Mouse (Mus musculus) liver, embryonic 14.5 days (tissue): ENCODE measurements around the gene Cntd1. TPM values are rescaled to one million over a fixed set of nuclear protein-coding genes. Genes with fewer than 3 reads are reported as not detected.

ENCODE experiments used
- ATAC-seq: fragments of 200-750 bp; cut with Nextera tagmentation; 2 replicates; pipeline ENCODE4 v1.8.0; 2017; ENCODE audit warnings: moderate number of reproducible peaks, mild to moderate bottlenecking, moderate library complexity; ENCODE audit not compliant: insufficient read depth
- DNase-seq, 3 experiments: peaks; one replicate each; pipeline ENCODE4 v3.0.0-alpha.2; 2012 to 2013; ENCODE audit warnings: low read depth in 3 of 3, low spot score in 3 of 3
- H3K27ac ChIP-seq: fragments of 300-500 bp; sonication (generic); 2 replicates; pipeline ENCODE4 v1.5.1; 2014; ENCODE audit warnings: moderate library complexity, mild to moderate bottlenecking, control low read depth, inconsistent platforms
- H3K27me3 ChIP-seq: fragments of 300-500 bp; sonication (generic); 2 replicates; pipeline ENCODE4 v1.6.1; 2014; ENCODE audit warnings: mild to moderate bottlenecking, low read length, moderate library complexity; ENCODE audit not compliant: control insufficient read depth, insufficient read depth
- H3K36me3 ChIP-seq: fragments of 300-500 bp; sonication (generic); replicated peaks from 2 replicates; pipeline ENCODE4 v1.6.1; 2014; ENCODE audit warnings: low read depth; ENCODE audit not compliant: control insufficient read depth, insufficient read depth
- H3K4me1 ChIP-seq, 2 experiments: fragments of 200-500 bp in 1 of 2; fragments of 300-500 bp in 1 of 2; sonication (generic) in 1 of 2; replicated peaks; 2 replicates each; pipeline ENCODE4 v1.6.1; 2012 to 2014; ENCODE audit warnings: antibody characterized with exemption in 1 of 2, inconsistent platforms in 1 of 2, low read length in 1 of 2; ENCODE audit not compliant: control insufficient read depth in 2 of 2, insufficient read depth in 2 of 2
- H3K4me2 ChIP-seq: fragments of 300-500 bp; sonication (generic); 2 replicates; pipeline ENCODE4 v1.6.1; 2014; ENCODE audit warnings: low read depth, mild to moderate bottlenecking, control low read depth, moderate library complexity
- H3K4me3 ChIP-seq, 2 experiments: fragments of 200-500 bp in 1 of 2; fragments of 300-500 bp in 1 of 2; sonication (generic) in 1 of 2; 2 replicates each; pipeline ENCODE4 v1.5.1; 2012 to 2014; ENCODE audit warnings: low read depth in 2 of 2, low read length in 2 of 2, mild to moderate bottlenecking in 2 of 2, control low read depth in 1 of 2, inconsistent platforms in 1 of 2, moderate library complexity in 1 of 2; ENCODE audit not compliant: insufficient read depth in 1 of 2
- H3K9ac ChIP-seq: fragments of 300-500 bp; sonication (generic); replicated peaks from 2 replicates; pipeline ENCODE4 v1.6.1; 2014; ENCODE audit warnings: mild to moderate bottlenecking, control low read depth, moderate library complexity
- H3K9me3 ChIP-seq: fragments of 300-500 bp; sonication (generic); 2 replicates; pipeline ENCODE4 v1.6.1; 2016; ENCODE audit warnings: low read length, mixed read lengths; ENCODE audit not compliant: control insufficient read depth
- CTCF ChIP-seq: IDR thresholded peaks from 2 replicates; pipeline ENCODE4 v1.5.1; 2016; ENCODE audit warnings: antibody characterized with exemption, low read depth, control low read depth
- EP300 ChIP-seq: IDR thresholded peaks from 2 replicates; pipeline ENCODE4 v1.6.1; 2016; ENCODE audit warnings: antibody characterized with exemption, low read depth
- WGBS: fragments of 180-500 bp; shearing (Covaris S2); extraction: QIAGEN DNeasy Blood & Tissue Kit; methylation state at CpG from one replicate; pipeline ENCODE4 v1.1.7; 2014; ENCODE audit not compliant: insufficient replicate concordance; 5-methylcytosine and 5-hydroxymethylcytosine counted together
- polyA plus RNA-seq, 2 experiments: library from polyadenylated mRNA; depleted of rRNA in 1 of 2; stranded (reverse) in 1 of 2; unstranded in 1 of 2; fragments of >200 nt; fragmentation: Nextera tagmentation in 1 of 2; extraction: Ambion mirVana in 1 of 2; gene quantifications; 2 replicates each; pipeline versions ENCODE4 v1.2.1 to v1.2.3; 2012 to 2014

Gene Cntd1
- polyA plus RNA-seq, 2 experiments: 0.68 to 0.72 TPM

DNA sequence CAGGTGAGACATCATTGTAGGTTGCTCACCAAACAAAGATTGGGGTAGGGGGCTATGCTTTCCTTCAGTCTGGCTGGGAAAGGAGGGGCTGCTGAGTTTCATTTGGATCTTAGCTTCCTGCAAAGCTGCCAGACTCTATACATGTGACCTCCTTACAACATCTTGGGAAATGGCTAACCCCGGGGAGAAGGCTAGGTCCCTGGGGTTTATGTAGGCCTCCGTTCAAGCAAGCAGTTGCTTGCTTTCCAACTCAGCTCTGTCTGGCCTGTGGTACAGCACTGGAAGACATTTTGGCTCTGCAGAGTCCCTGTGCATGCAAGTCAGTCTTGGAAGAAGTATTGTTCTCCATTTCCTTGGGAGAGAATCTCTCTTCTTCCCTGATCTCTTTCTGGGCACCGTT, 53.7 kb downstream of the Cntd1 start:
- H3K4me3 ChIP-seq: no peak overlapping the region
- no peaks in the 10 kb centered on the region; the same call in 1 of the 2 replicates for H3K36me3 ChIP-seq
- TF ChIP-seq EP300: no peak
- no peak for TF ChIP-seq CTCF
- H3K9me3 ChIP-seq: no peaks in the 10 kb centered on the region
- H3K4me2 ChIP-seq: no peak overlapping the region
- H3K27me3 ChIP-seq: no peaks in the 10 kb centered on the region
- 66% methylated on average over 3 of the region's 3 CpGs for WGBS
- peaks cover 0 to under 1% of the 10 kb centered on the region in 2 experiments; a peak in 2 of 4 replicates for H3K4me1 ChIP-seq
- no peak overlapping the region for H3K9ac ChIP-seq
- no peak for ATAC-seq
- DNase-seq: no peak
- no peak overlapping the region for H3K27ac ChIP-seq

DNA sequence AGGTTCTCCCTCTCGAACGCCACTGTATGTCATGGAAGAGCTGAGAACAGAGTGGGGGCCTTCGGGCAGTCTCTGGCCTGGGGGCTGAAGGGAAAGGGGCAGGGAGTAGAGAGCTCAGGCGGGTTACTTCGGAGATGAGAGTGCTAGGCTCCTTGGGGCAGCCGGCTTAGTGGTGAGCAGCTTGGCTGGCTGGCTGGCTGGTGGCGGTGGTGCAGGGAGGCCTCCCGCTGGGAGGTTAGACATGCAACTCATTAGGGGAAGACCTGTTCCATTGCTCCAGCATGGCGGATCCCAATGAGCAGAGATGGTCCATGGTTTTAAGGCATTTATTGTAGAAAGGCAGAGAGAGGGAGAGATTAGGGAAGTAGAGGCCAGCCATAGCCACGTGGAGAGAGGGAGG, 55.2 kb downstream of the Cntd1 start:
- no peak overlapping the region for H3K27ac ChIP-seq
- ATAC-seq (no peak), DNase-seq (no peak)
- no peak overlapping the region for H3K9ac ChIP-seq
- WGBS: 58% methylated on average over 10 of the region's 10 CpGs
- TF ChIP-seq EP300: no peak
- no peak for TF ChIP-seq CTCF
- no peak overlapping the region for H3K4me2 ChIP-seq
- no peak overlapping the region for H3K4me3 ChIP-seq
- peaks cover 3 to 12% of the 10 kb centered on the region in 2 experiments for H3K4me1 ChIP-seq
- H3K27me3 ChIP-seq: no peaks in the 10 kb centered on the region
- H3K36me3 ChIP-seq: no peaks in the 10 kb centered on the region
- no peaks in the 10 kb centered on the region for H3K9me3 ChIP-seq

- Histone ChIP-seq H3K36me3 (no peaks in the 10 kb centered on the region), H3K4me1 (peaks cover 3 to 12% of the 10 kb centered on the region in 2 experiments), H3K9ac (no peak overlapping the region), H3K4me3 (no peak overlapping the region), H3K9me3 (no peaks in the 10 kb centered on the region), H3K4me2 (no peak overlapping the region), H3K27me3 (no peaks in the 10 kb centered on the region), H3K27ac (no peak overlapping the region)
- TF ChIP-seq EP300 (no peak), CTCF (no peak)
- no peak for ATAC-seq
- no peak for DNase-seq
- WGBS: 38% methylated on average over 6 of the region's 6 CpGs
Measured at GRCm38 (mm10) chr11:101334516-101334915, 55.7 kb downstream of the Cntd1 start.

DNA sequence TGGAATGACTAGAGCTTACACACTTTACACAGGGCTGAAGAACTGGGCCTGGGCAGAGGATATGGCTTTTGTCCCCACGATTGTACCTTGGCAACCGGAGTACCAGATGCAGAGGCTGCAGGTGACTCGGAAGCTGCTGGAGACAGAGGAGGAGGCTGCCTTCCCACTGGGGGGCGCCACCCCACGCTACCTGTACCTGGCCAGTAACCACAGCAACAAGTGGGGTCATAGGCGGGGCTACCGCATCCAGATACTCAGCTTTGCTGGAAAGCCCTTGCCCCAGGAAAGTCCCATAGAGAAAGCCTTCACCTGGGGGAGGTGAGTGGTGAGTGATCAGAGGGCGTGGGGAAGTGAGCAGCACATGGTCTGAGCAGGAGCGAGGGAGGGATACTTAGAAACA, 56.9 kb downstream of the Cntd1 start:
- DNase-seq (no peak), ATAC-seq (no peak)
- Histone ChIP-seq H3K27me3 (no peaks in the 10 kb centered on the region), H3K9ac (no peak overlapping the region), H3K4me2 (no peak overlapping the region), H3K4me3 (no peak overlapping the region), H3K27ac (no peak overlapping the region), H3K4me1 (peaks cover 3 to 12% of the 10 kb centered on the region in 2 experiments), H3K9me3 (no peaks in the 10 kb centered on the region), H3K36me3 (no peaks in the 10 kb centered on the region)
- peak; percentile 56 for TF ChIP-seq CTCF
- no peak for TF ChIP-seq EP300
- WGBS: 72% methylated on average over 9 of the region's 9 CpGs

DNA sequence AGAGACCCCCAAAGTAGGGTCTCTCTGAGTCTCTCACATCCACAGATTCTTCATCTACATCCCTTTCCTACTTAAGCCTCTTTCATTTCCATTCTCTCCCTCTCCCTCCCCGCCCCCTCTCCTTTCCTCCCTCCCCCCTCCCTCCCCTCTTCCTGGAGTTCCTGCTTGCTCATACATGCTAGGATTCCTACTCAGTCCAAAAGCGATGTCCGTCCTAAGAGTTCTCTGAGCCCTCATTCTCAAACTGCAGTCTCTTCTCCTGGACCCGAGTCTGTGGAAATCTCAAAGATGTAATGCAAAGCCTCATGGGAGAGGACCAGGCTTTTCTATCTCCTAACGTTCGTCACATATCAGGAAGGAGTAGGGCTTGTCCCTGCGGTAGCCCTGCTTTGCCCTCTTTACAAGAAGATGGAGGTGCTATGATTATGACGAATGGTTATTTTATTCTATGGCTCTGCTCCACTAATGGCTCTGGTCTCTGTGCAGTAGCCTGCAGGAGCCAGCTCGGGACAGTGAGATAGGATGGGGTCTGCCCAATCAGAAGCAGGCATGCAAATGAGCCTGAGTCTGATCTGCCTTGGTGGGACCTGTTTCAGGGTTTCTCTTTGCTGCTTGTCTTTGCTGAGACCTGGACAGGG, 59.4 kb downstream of the Cntd1 start:
- no peak for TF ChIP-seq EP300
- WGBS: 4% methylated on average over 9 of the region's 9 CpGs

More for the DNA sequence above, 59.4 kb downstream of the Cntd1 start:
- H3K27me3 ChIP-seq: no peaks in the 10 kb centered on the region
- H3K36me3 ChIP-seq: no peaks in the 10 kb centered on the region
- peaks cover 3 to 12% of the 10 kb centered on the region in 2 experiments for H3K4me1 ChIP-seq
- peak overlapping the region; percentile 42 for H3K4me2 ChIP-seq
- DNase-seq: peak; percentile 48 to 61 (median 53)
- H3K27ac ChIP-seq: no peak overlapping the region
- ATAC-seq: peak; percentile 85
- H3K9me3 ChIP-seq: no peaks in the 10 kb centered on the region
- no peak overlapping the region for H3K9ac ChIP-seq
- H3K4me3 ChIP-seq: peak overlapping the region in 1 of 2 experiments; percentile 37; a peak in 3 of 4 replicates

Other genes with a start within 250 kb of the Cntd1 start
- 3.4 and 4.0 TPM in 2 replicates for gene Naglu, start 209.0 kb upstream of the Cntd1 start, polyA plus RNA-seq (2012; rRNA removed)
- gene Naglu, start 209.0 kb upstream of the Cntd1 start, polyA plus RNA-seq (2014; fragmentation: Nextera tagmentation; extraction: Ambion mirVana): 4.0 and 4.3 TPM in 2 replicates
- 0.13 and 0.19 TPM in 2 replicates for gene Hsd17b1, start 200.6 kb upstream of the Cntd1 start, polyA plus RNA-seq (2012; rRNA removed)
- gene Hsd17b1, start 200.6 kb upstream of the Cntd1 start, polyA plus RNA-seq (2014; fragmentation: Nextera tagmentation; extraction: Ambion mirVana): 0.08 and 0.34 TPM in 2 replicates
- 16.2 and 16.7 TPM in 2 replicates for gene Coasy, start 196.4 kb upstream of the Cntd1 start, polyA plus RNA-seq (2012; rRNA removed)
- gene Coasy, start 196.4 kb upstream of the Cntd1 start, polyA plus RNA-seq (2014; fragmentation: Nextera tagmentation; extraction: Ambion mirVana): 17.7 and 19.9 TPM in 2 replicates
- 16.8 and 18.6 TPM in 2 replicates for gene Mlx, start 191.7 kb upstream of the Cntd1 start, polyA plus RNA-seq (2012; rRNA removed)
- 21.9 and 26.8 TPM in 2 replicates for gene Mlx, start 191.7 kb upstream of the Cntd1 start, polyA plus RNA-seq (2014; fragmentation: Nextera tagmentation; extraction: Ambion mirVana)
- gene Psmc3ip, start 183.6 kb upstream of the Cntd1 start, polyA plus RNA-seq (2012; rRNA removed): 7.3 and 16.8 TPM in 2 replicates
- gene Psmc3ip, start 183.6 kb upstream of the Cntd1 start, polyA plus RNA-seq (2014; fragmentation: Nextera tagmentation; extraction: Ambion mirVana): 21.6 and 22.0 TPM in 2 replicates
- gene Retreg3, start 159.1 kb upstream of the Cntd1 start, polyA plus RNA-seq (2012; rRNA removed): 19.3 and 20.4 TPM in 2 replicates
- gene Retreg3, start 159.1 kb upstream of the Cntd1 start, polyA plus RNA-seq (2014; fragmentation: Nextera tagmentation; extraction: Ambion mirVana): 5.3 and 6.7 TPM in 2 replicates
- 12.4 and 13.8 TPM in 2 replicates for gene Tubg1, start 159.1 kb upstream of the Cntd1 start, polyA plus RNA-seq (2012; rRNA removed)
- gene Tubg1, start 159.1 kb upstream of the Cntd1 start, polyA plus RNA-seq (2014; fragmentation: Nextera tagmentation; extraction: Ambion mirVana): 32.0 and 32.4 TPM in 2 replicates
- 0.13 and 0.14 TPM in 2 replicates for gene Tubg2, start 123.1 kb upstream of the Cntd1 start, polyA plus RNA-seq (2012; rRNA removed)
- not detected in 2 replicates for gene Tubg2, start 123.1 kb upstream of the Cntd1 start, polyA plus RNA-seq (2014; fragmentation: Nextera tagmentation; extraction: Ambion mirVana)
- 0.11 and 0.16 TPM in 2 replicates for gene Cntnap1, start 108.5 kb upstream of the Cntd1 start, polyA plus RNA-seq (2012; rRNA removed)
- gene Cntnap1, start 108.5 kb upstream of the Cntd1 start, polyA plus RNA-seq (2014; fragmentation: Nextera tagmentation; extraction: Ambion mirVana): 0.08 TPM in 1 of 2 replicates, not detected in the other
- gene Plekhh3, start 107.7 kb upstream of the Cntd1 start, polyA plus RNA-seq (2012; rRNA removed): 1.1 TPM in 2 replicates
- 1.0 TPM in 2 replicates for gene Plekhh3, start 107.7 kb upstream of the Cntd1 start, polyA plus RNA-seq (2014; fragmentation: Nextera tagmentation; extraction: Ambion mirVana)
- not detected in 2 replicates for gene Ccr10, start 103.6 kb upstream of the Cntd1 start, polyA plus RNA-seq (2012; rRNA removed)
- gene Ccr10, start 103.6 kb upstream of the Cntd1 start, polyA plus RNA-seq (2014; fragmentation: Nextera tagmentation; extraction: Ambion mirVana): not detected in 2 replicates
- gene Ezh1, start 52.5 kb upstream of the Cntd1 start, polyA plus RNA-seq (2012; rRNA removed): 6.8 and 8.8 TPM in 2 replicates
- gene Ezh1, start 52.5 kb upstream of the Cntd1 start, polyA plus RNA-seq (2014; fragmentation: Nextera tagmentation; extraction: Ambion mirVana): 7.9 and 8.1 TPM in 2 replicates
- 15.1 and 17.5 TPM in 2 replicates for gene Ramp2, start 33.0 kb upstream of the Cntd1 start, polyA plus RNA-seq (2012; rRNA removed)
- 19.0 and 19.2 TPM in 2 replicates for gene Ramp2, start 33.0 kb upstream of the Cntd1 start, polyA plus RNA-seq (2014; fragmentation: Nextera tagmentation; extraction: Ambion mirVana)
- gene Vps25, start 25.3 kb upstream of the Cntd1 start, polyA plus RNA-seq (2012; rRNA removed): 35.1 and 36.3 TPM in 2 replicates
- gene Vps25, start 25.3 kb upstream of the Cntd1 start, polyA plus RNA-seq (2014; fragmentation: Nextera tagmentation; extraction: Ambion mirVana): 88.6 and 90.0 TPM in 2 replicates
- 5.3 and 5.4 TPM in 2 replicates for gene Wnk4, start 18.4 kb upstream of the Cntd1 start, polyA plus RNA-seq (2012; rRNA removed)
- gene Wnk4, start 18.4 kb upstream of the Cntd1 start, polyA plus RNA-seq (2014; fragmentation: Nextera tagmentation; extraction: Ambion mirVana): 6.4 and 6.9 TPM in 2 replicates
- 58.7 and 84.8 TPM in 2 replicates for gene Coa3, start 102 bp downstream of the Cntd1 start, polyA plus RNA-seq (2012; rRNA removed)
- gene Coa3, start 102 bp downstream of the Cntd1 start, polyA plus RNA-seq (2014; fragmentation: Nextera tagmentation; extraction: Ambion mirVana): 109 and 122 TPM in 2 replicates
- gene Becn1, start 23.3 kb downstream of the Cntd1 start, polyA plus RNA-seq (2012; rRNA removed): 22.7 and 60.5 TPM in 2 replicates
- 86.2 and 93.6 TPM in 2 replicates for gene Becn1, start 23.3 kb downstream of the Cntd1 start, polyA plus RNA-seq (2014; fragmentation: Nextera tagmentation; extraction: Ambion mirVana)
- gene Psme3, start 37.2 kb downstream of the Cntd1 start, polyA plus RNA-seq (2012; rRNA removed): 117 and 123 TPM in 2 replicates
- 135 and 152 TPM in 2 replicates for gene Psme3, start 37.2 kb downstream of the Cntd1 start, polyA plus RNA-seq (2014; fragmentation: Nextera tagmentation; extraction: Ambion mirVana)
- gene Aoc2, start 46.1 kb downstream of the Cntd1 start, polyA plus RNA-seq (2012; rRNA removed): 4.6 and 4.7 TPM in 2 replicates
- gene Aoc2, start 46.1 kb downstream of the Cntd1 start, polyA plus RNA-seq (2014; fragmentation: Nextera tagmentation; extraction: Ambion mirVana): 0.97 and 1.0 TPM in 2 replicates
- 0.21 and 0.25 TPM in 2 replicates for gene Aoc3, start 51.6 kb downstream of the Cntd1 start, polyA plus RNA-seq (2012; rRNA removed)
- gene Aoc3, start 51.6 kb downstream of the Cntd1 start, polyA plus RNA-seq (2014; fragmentation: Nextera tagmentation; extraction: Ambion mirVana): 0.03 and 0.05 TPM in 2 replicates
- gene G6pc, start 88.5 kb downstream of the Cntd1 start, polyA plus RNA-seq (2012; rRNA removed): 0.02 TPM in 2 replicates
- gene G6pc, start 88.5 kb downstream of the Cntd1 start, polyA plus RNA-seq (2014; fragmentation: Nextera tagmentation; extraction: Ambion mirVana): 0.04 TPM in 1 of 2 replicates, not detected in the other
- gene Aarsd1, start 138.6 kb downstream of the Cntd1 start, polyA plus RNA-seq (2012; rRNA removed): 24.7 TPM in 2 replicates
- 39.7 and 42.0 TPM in 2 replicates for gene Aarsd1, start 138.6 kb downstream of the Cntd1 start, polyA plus RNA-seq (2014; fragmentation: Nextera tagmentation; extraction: Ambion mirVana)
- gene Gm27029, start 145.8 kb downstream of the Cntd1 start, polyA plus RNA-seq (2012; rRNA removed): 0.17 and 0.84 TPM in 2 replicates
- 2.6 and 3.5 TPM in 2 replicates for gene Gm27029, start 145.8 kb downstream of the Cntd1 start, polyA plus RNA-seq (2014; fragmentation: Nextera tagmentation; extraction: Ambion mirVana)
- gene Rundc1, start 146.1 kb downstream of the Cntd1 start, polyA plus RNA-seq (2012; rRNA removed): 3.4 and 3.9 TPM in 2 replicates
- 2.9 and 3.0 TPM in 2 replicates for gene Rundc1, start 146.1 kb downstream of the Cntd1 start, polyA plus RNA-seq (2014; fragmentation: Nextera tagmentation; extraction: Ambion mirVana)
- 0.29 and 0.74 TPM in 2 replicates for gene Ptges3l, start 146.3 kb downstream of the Cntd1 start, polyA plus RNA-seq (2012; rRNA removed)
- gene Ptges3l, start 146.3 kb downstream of the Cntd1 start, polyA plus RNA-seq (2014; fragmentation: Nextera tagmentation; extraction: Ambion mirVana): 0.53 and 0.86 TPM in 2 replicates
- 571 and 987 TPM in 2 replicates for gene Rpl27, start 163.3 kb downstream of the Cntd1 start, polyA plus RNA-seq (2012; rRNA removed)
- gene Rpl27, start 163.3 kb downstream of the Cntd1 start, polyA plus RNA-seq (2014; fragmentation: Nextera tagmentation; extraction: Ambion mirVana): 295 and 303 TPM in 2 replicates
- 14.0 and 17.2 TPM in 2 replicates for gene Ifi35, start 169.4 kb downstream of the Cntd1 start, polyA plus RNA-seq (2012; rRNA removed)
- 21.3 and 22.1 TPM in 2 replicates for gene Ifi35, start 169.4 kb downstream of the Cntd1 start, polyA plus RNA-seq (2014; fragmentation: Nextera tagmentation; extraction: Ambion mirVana)
- gene Rnd2, start 186.0 kb downstream of the Cntd1 start, polyA plus RNA-seq (2012; rRNA removed): 2.9 and 3.1 TPM in 2 replicates
- gene Rnd2, start 186.0 kb downstream of the Cntd1 start, polyA plus RNA-seq (2014; fragmentation: Nextera tagmentation; extraction: Ambion mirVana): 1.2 and 1.4 TPM in 2 replicates
- gene Vat1, start 187.2 kb downstream of the Cntd1 start, polyA plus RNA-seq (2012; rRNA removed): 9.1 TPM in 2 replicates
- 6.8 and 6.9 TPM in 2 replicates for gene Vat1, start 187.2 kb downstream of the Cntd1 start, polyA plus RNA-seq (2014; fragmentation: Nextera tagmentation; extraction: Ambion mirVana)